Mouse (Mus musculus) limb, embryonic 15.5 days (tissue): Measurements from ENCODE around the gene Trp53inp2. TPM values are rescaled to one million over a fixed set of nuclear protein-coding genes. Genes with fewer than 3 reads are reported as not detected.
A peak's percentile ranks its signal among the peaks of the same experiment; 100 is the strongest.

Source experiments
- ATAC-seq: fragments of 200-750 bp; cut with Nextera tagmentation; 2 replicates; pipeline ENCODE4 v1.8.0; 2017; ENCODE audit warnings: low read depth, moderate TSS enrichment; ENCODE audit not compliant: insufficient number of reproducible peaks, low FRiP score, low TSS enrichment
- H3K27ac ChIP-seq: fragments of 300-500 bp; sonication (generic); 2 replicates; pipeline ENCODE4 v1.5.1; 2015; ENCODE audit warnings: moderate library complexity, mild to moderate bottlenecking, inconsistent platforms
- H3K27me3 ChIP-seq: fragments of 300-500 bp; sonication (generic); 2 replicates; pipeline ENCODE4 v1.6.1; 2015; ENCODE audit warnings: inconsistent platforms
- H3K36me3 ChIP-seq: fragments of 300-500 bp; sonication (generic); 2 replicates; pipeline ENCODE4 v1.6.1; 2015; ENCODE audit warnings: inconsistent platforms
- H3K4me1 ChIP-seq: fragments of 300-500 bp; sonication (generic); 2 replicates; pipeline ENCODE4 v1.6.1; 2015; ENCODE audit warnings: inconsistent platforms
- H3K4me2 ChIP-seq: fragments of 300-500 bp; sonication (generic); 2 replicates; pipeline ENCODE4 v1.6.1; 2015; ENCODE audit warnings: mild to moderate bottlenecking, inconsistent platforms
- H3K4me3 ChIP-seq: fragments of 300-500 bp; sonication (generic); 2 replicates; pipeline ENCODE4 v1.5.1; 2015; ENCODE audit warnings: mild to moderate bottlenecking, inconsistent platforms
- H3K9ac ChIP-seq: fragments of 300-500 bp; sonication (generic); 2 replicates; pipeline ENCODE4 v1.6.1; 2015; ENCODE audit warnings: inconsistent platforms
- H3K9me3 ChIP-seq: fragments of 300-500 bp; sonication (generic); 2 replicates; pipeline ENCODE4 v1.6.1; 2016; ENCODE audit warnings: inconsistent platforms
- WGBS: fragments of 180-500 bp; shearing (Covaris S2); methylation state at CpG from one replicate; pipeline ENCODE4 v1.1.7; 2015; 5-methylcytosine and 5-hydroxymethylcytosine counted together
- polyA plus RNA-seq: library from polyadenylated mRNA; unstranded; fragments of >200 nt; fragmentation: Nextera tagmentation; extraction: Ambion mirVana; gene quantifications from 2 replicates; pipeline ENCODE4 v1.2.1, GENCODE M21; 2015

Gene Trp53inp2
- polyA plus RNA-seq, 1 experiment from 2014 or later = 16.7 TPM

GRCm38 (mm10) chr2:155385731-155386533, 5.1 kb downstream of the Trp53inp2 start:
- 39% methylated on average over 18 of the region's 18 CpGs for WGBS
- peaks cover 23% of the 10 kb centered on the region for H3K36me3 ChIP-seq
- H3K27me3 ChIP-seq = no peaks in the 10 kb centered on the region
- H3K9me3 ChIP-seq = no peaks in the 10 kb centered on the region
- peak overlapping the region; percentile 17; the same call in 1 of the 2 replicates for H3K4me2 ChIP-seq
- no peak overlapping the region for H3K9ac ChIP-seq
- H3K4me1 ChIP-seq = peaks cover 34% of the 10 kb centered on the region
- no peak overlapping the region for H3K27ac ChIP-seq
- H3K4me3 ChIP-seq = no peak overlapping the region
- ATAC-seq = no peak

- peaks cover 29% of the 10 kb centered on the region for H3K36me3 ChIP-seq
- peak overlapping the region; percentile 17 for H3K4me2 ChIP-seq
- 0 out of 2 replicates have a peak overlapping the region, but pooled peaks have one; percentile 2 for H3K4me3 ChIP-seq
- no peak overlapping the region for H3K9ac ChIP-seq
- no peak overlapping the region for H3K27ac ChIP-seq
- peaks cover 32% of the 10 kb centered on the region for H3K4me1 ChIP-seq
- ATAC-seq = no peak
- no peaks in the 10 kb centered on the region for H3K9me3 ChIP-seq
- H3K27me3 ChIP-seq = no peaks in the 10 kb centered on the region
- 15% methylated on average over 27 of the region's 27 CpGs for WGBS
These were observed 5.7 kb downstream of the Trp53inp2 start for GRCm38 (mm10) chr2:155386534-155386899.

- no peak overlapping the region for H3K4me3 ChIP-seq
- ATAC-seq = no peak
- no peaks in the 10 kb centered on the region for H3K27me3 ChIP-seq
- H3K9me3 ChIP-seq = no peaks in the 10 kb centered on the region
- H3K9ac ChIP-seq = no peak overlapping the region
- H3K27ac ChIP-seq = no peak overlapping the region
- peaks cover 32% of the 10 kb centered on the region for H3K4me1 ChIP-seq
- no peak overlapping the region for H3K4me2 ChIP-seq
- H3K36me3 ChIP-seq = peaks cover 29% of the 10 kb centered on the region
- 68% methylated on average over 4 of the region's 4 CpGs for WGBS
These were observed 6.2 kb downstream of the Trp53inp2 start for GRCm38 (mm10) chr2:155387052-155387451.

- Histone ChIP-seq H3K4me3 (no peak overlapping the region), H3K27ac (no peak overlapping the region), H3K27me3 (no peaks in the 10 kb centered on the region), H3K9me3 (no peaks in the 10 kb centered on the region), H3K36me3 (peaks cover 33% of the 10 kb centered on the region), H3K4me2 (no peak overlapping the region), H3K9ac (no peak overlapping the region), H3K4me1 (peaks cover 19% of the 10 kb centered on the region)
- ATAC-seq = no peak
- 86% methylated on average over 2 of the region's 2 CpGs for WGBS
These were observed 7.7 kb downstream of the Trp53inp2 start for GRCm38 (mm10) chr2:155388573-155388972.

- Histone ChIP-seq H3K27ac (no peak overlapping the region), H3K4me1 (no peaks in the 10 kb centered on the region), H3K36me3 (peaks cover 37% of the 10 kb centered on the region), H3K27me3 (no peaks in the 10 kb centered on the region), H3K9ac (no peak overlapping the region), H3K4me3 (no peak overlapping the region), H3K9me3 (no peaks in the 10 kb centered on the region), H3K4me2 (no peak overlapping the region)
- 37% methylated on average over 5 of the region's 5 CpGs for WGBS
- no peak for ATAC-seq
These were observed 13.7 kb downstream of the Trp53inp2 start for GRCm38 (mm10) chr2:155394586-155394985.

DNA sequence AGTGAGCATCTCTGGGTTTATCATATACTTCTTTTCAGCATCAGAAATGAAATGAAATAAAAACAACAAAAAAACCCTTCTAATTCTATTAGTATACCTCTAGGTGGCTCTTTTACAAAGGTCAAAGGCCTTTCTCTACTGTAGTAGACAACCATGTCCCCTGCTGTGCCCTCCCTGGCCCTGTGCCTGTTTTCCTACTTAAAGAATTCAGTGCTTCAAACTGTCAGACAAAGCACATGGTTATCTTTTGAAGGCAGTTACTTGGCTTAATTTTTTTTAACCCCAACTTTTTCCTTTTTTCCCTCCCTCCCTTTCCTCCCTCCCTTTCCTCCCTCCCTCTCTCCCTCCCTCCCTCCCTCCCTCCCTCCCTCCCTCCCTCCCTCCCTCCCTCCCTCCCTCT, 19.4 kb downstream of the Trp53inp2 start:
- Histone ChIP-seq H3K4me2 (no peak overlapping the region), H3K27ac (no peak overlapping the region), H3K9ac (no peak overlapping the region), H3K36me3 (peaks cover 43% of the 10 kb centered on the region), H3K4me3 (no peak overlapping the region), H3K27me3 (no peaks in the 10 kb centered on the region), H3K9me3 (no peaks in the 10 kb centered on the region), H3K4me1 (no peaks in the 10 kb centered on the region)
- ATAC-seq = no peak

DNA sequence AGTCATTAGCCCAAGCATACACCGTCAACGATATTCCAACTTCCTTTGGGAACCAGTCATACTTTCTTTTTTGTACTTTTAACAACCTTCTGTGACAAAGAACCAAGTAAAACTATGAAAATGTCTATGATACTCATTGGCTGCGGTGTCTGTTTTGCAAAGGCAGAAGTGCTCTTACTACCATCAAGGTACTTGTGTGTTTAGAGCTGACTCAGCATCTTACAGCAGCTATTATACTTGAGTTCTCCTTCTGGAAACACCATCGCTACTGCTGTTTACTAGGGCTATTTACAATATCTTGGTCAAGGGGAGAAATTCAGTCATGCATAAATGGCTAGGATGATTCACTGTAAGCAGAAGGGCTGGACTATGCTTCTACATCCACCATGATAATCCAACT, 21.1 kb downstream of the Trp53inp2 start:
- no peak overlapping the region for H3K4me2 ChIP-seq
- H3K36me3 ChIP-seq = peaks cover 54% of the 10 kb centered on the region
- H3K27ac ChIP-seq = no peak overlapping the region
- no peaks in the 10 kb centered on the region for H3K27me3 ChIP-seq
- no peaks in the 10 kb centered on the region for H3K4me1 ChIP-seq
- no peak overlapping the region for H3K9ac ChIP-seq
- H3K4me3 ChIP-seq = no peak overlapping the region
- no peaks in the 10 kb centered on the region for H3K9me3 ChIP-seq
- ATAC-seq = no peak
- WGBS = 97% methylated on average over 4 of the region's 4 CpGs

DNA sequence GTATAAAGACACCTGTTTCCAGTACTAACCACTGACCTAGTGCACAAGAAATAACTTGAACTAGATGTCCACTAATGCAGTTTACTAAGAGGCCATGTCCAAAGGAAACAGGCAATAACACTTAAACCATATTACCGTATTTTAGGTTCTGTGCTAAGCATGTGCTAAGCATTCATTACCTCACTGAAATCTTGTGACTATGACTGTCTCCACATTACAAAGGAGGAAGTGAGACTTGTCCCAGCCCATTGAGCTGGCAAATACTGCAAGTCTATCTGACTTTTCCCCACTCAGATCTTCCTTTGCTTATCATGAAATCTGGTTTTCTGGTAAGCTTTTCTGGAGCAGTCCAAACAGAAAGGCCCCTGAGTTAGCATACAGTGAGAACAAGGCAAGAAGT, 23.8 kb downstream of the Trp53inp2 start:
- no peaks in the 10 kb centered on the region for H3K9me3 ChIP-seq
- no peak overlapping the region for H3K27ac ChIP-seq
- H3K4me3 ChIP-seq = no peak overlapping the region
- 85% methylated on average over 1 of the region's 1 CpGs for WGBS
- no peaks in the 10 kb centered on the region for H3K27me3 ChIP-seq
- peaks cover 64% of the 10 kb centered on the region for H3K36me3 ChIP-seq
- H3K9ac ChIP-seq = no peak overlapping the region
- no peaks in the 10 kb centered on the region for H3K4me1 ChIP-seq
- H3K4me2 ChIP-seq = no peak overlapping the region
- no peak for ATAC-seq

- no peak overlapping the region for H3K9ac ChIP-seq
- H3K4me2 ChIP-seq = no peak overlapping the region
- H3K4me1 ChIP-seq = no peaks in the 10 kb centered on the region
- 82% methylated on average over 2 of the region's 2 CpGs for WGBS
- no peaks in the 10 kb centered on the region for H3K9me3 ChIP-seq
- H3K4me3 ChIP-seq = no peak overlapping the region
- no peak overlapping the region for H3K27ac ChIP-seq
- H3K27me3 ChIP-seq = no peaks in the 10 kb centered on the region
- no peak for ATAC-seq
- H3K36me3 ChIP-seq = peaks cover 54% of the 10 kb centered on the region
These were observed 40.1 kb downstream of the Trp53inp2 start for GRCm38 (mm10) chr2:155420911-155421310.

- ATAC-seq = no peak
- no peak overlapping the region for H3K4me2 ChIP-seq
- H3K9ac ChIP-seq = no peak overlapping the region
- peaks cover 49% of the 10 kb centered on the region for H3K36me3 ChIP-seq
- no peak overlapping the region for H3K4me3 ChIP-seq
- no peaks in the 10 kb centered on the region for H3K27me3 ChIP-seq
- no peaks in the 10 kb centered on the region for H3K9me3 ChIP-seq
- H3K4me1 ChIP-seq = no peaks in the 10 kb centered on the region
- H3K27ac ChIP-seq = no peak overlapping the region
These were observed 55.6 kb downstream of the Trp53inp2 start for GRCm38 (mm10) chr2:155436445-155436844.
